Mouse (Mus musculus): ENCODE results near the gene Trim41.

GRCm38 (mm10) chr11:48776664-48777063 lies 40.5 kb downstream of the Trim41 start:
- TF ChIP-seq ZC3H11A (IDR thresholded peaks at IDR 0.05; ENCODE audit: borderline replicate concordance, low read depth, low read length) (no peak), MAFK (IDR thresholded peaks at IDR 0.05; ENCODE audit: insufficient read depth, low read depth, low read length) (no peak), ZNF384 (IDR thresholded peaks at IDR 0.05; ENCODE audit: low read depth, low read length) (no peak), CHD2 (IDR thresholded peaks at IDR 0.05; ENCODE audit: low read depth, low read length) (no peak), HCFC1 (IDR thresholded peaks at IDR 0.05; ENCODE audit: borderline replicate concordance, insufficient read depth, low read length) (no peak)

Measured in ES-E14 (cell line).